Mouse (Mus musculus): ENCODE data around the gene Atp2b2. TPM values are rescaled to one million over a fixed set of nuclear protein-coding genes. Genes with fewer than 3 reads are reported as not detected.
A peak's percentile ranks its signal among the peaks of the same experiment; 100 is the strongest.

Gene Atp2b2
- polyA plus RNA-seq, 1 experiment from 2014 or later: 1.2 TPM

DNA sequence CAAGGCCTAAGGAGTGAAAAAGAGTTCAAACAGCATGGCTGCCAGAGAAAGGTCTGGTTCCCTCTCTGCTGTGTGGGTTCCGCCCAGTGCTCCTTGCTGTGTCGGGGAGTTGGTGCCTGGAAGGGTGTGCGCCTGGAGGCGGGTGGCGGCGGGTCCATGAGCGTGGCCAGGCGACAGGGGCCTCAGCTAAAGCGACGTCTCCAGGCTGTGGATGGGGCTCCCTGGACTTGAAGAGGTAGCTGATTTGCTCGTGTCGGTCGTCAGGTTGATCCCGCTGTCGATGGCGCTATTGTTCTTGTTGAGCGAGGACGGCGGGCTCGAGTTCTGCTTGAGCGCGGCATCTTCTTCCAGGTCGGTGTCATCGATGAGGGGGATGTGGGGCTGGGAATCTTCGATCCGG lies 294.1 kb downstream of the Atp2b2 start:
- 0 out of 2 replicates have a peak, but pooled peaks have one; percentile 36 for ATAC-seq (replicated peaks; ENCODE audit: low FRiP score, low TSS enrichment, low read depth)
- Histone ChIP-seq H3K9ac (ENCODE audit: low read length) (no peak overlapping the region), H3K27ac (ENCODE audit: low read depth) (no peak overlapping the region), H3K4me2 (ENCODE audit: low read length) (peak overlapping the region; percentile 1; the same call in 1 of the 2 replicates), H3K4me3 (ENCODE audit: low read depth, low read length) (0 out of 2 replicates have a peak overlapping the region, but pooled peaks have one; percentile 1), H3K4me1 (replicated peaks; ENCODE audit: control insufficient read depth, insufficient read depth, low read length) (no peaks in the 10 kb centered on the region), H3K36me3 (ENCODE audit: control insufficient read depth, insufficient read depth, low read length) (no peaks in the 10 kb centered on the region), H3K9me3 (ENCODE audit: control insufficient read depth, low read length) (no peaks in the 10 kb centered on the region), H3K27me3 (replicated peaks; ENCODE audit: control insufficient read depth, insufficient read depth, low read length) (peaks cover 3% of the 10 kb centered on the region; the same call in 1 of the 2 replicates)
- DNase-seq (ENCODE audit: low spot score): no peak
- 31% methylated on average over 26 of the region's 26 CpGs for WGBS

GRCm38 (mm10) chr6:113747284-113747683 lies 295.1 kb downstream of the Atp2b2 start:
- Histone ChIP-seq H3K36me3 (ENCODE audit: control insufficient read depth, insufficient read depth, low read length) (no peaks in the 10 kb centered on the region), H3K9ac (ENCODE audit: low read length) (no peak overlapping the region), H3K4me2 (ENCODE audit: low read length) (no peak overlapping the region), H3K27ac (ENCODE audit: low read depth) (no peak overlapping the region), H3K4me3 (ENCODE audit: low read depth, low read length) (no peak overlapping the region), H3K4me1 (replicated peaks; ENCODE audit: control insufficient read depth, insufficient read depth, low read length) (no peaks in the 10 kb centered on the region), H3K9me3 (ENCODE audit: control insufficient read depth, low read length) (no peaks in the 10 kb centered on the region), H3K27me3 (replicated peaks; ENCODE audit: control insufficient read depth, insufficient read depth, low read length) (peaks cover 3% of the 10 kb centered on the region; the same call in 1 of the 2 replicates)
- ATAC-seq (replicated peaks; ENCODE audit: low FRiP score, low TSS enrichment, low read depth) (no peak), DNase-seq (ENCODE audit: low spot score) (no peak)
- 83% methylated on average over 14 of the region's 14 CpGs for WGBS

DNA sequence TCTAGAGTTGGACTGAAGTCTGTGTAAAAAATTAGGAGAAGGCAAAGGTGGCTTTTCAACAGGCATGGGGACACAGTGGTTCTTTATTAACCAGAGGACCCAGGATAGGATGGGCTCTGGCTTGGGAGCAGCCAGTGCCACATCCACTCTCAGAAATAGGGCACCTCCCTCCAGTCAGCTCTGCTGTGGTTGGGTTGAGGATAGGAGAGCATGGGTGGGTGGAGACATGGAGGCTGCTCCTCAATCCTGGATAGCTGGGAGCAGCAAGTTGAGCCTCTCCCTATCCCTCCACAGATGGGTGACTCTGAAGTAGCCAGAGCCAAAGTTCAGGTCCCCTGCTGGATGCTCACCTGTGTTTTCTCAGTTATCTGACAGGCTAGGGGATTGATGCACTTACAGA lies 297.3 kb downstream of the Atp2b2 start:
- DNase-seq (ENCODE audit: low spot score) (no peak), ATAC-seq (replicated peaks; ENCODE audit: low FRiP score, low TSS enrichment, low read depth) (no peak)
- no peaks in the 10 kb centered on the region for H3K4me1 ChIP-seq (replicated peaks; ENCODE audit: control insufficient read depth, insufficient read depth, low read length)
- H3K27me3 ChIP-seq (replicated peaks; ENCODE audit: control insufficient read depth, insufficient read depth, low read length): peaks cover 3% of the 10 kb centered on the region; the same call in 1 of the 2 replicates
- no peaks in the 10 kb centered on the region for H3K9me3 ChIP-seq (ENCODE audit: control insufficient read depth, low read length)
- no peak overlapping the region for H3K27ac ChIP-seq (ENCODE audit: low read depth)
- no peak overlapping the region for H3K9ac ChIP-seq (ENCODE audit: low read length)
- H3K4me2 ChIP-seq (ENCODE audit: low read length): no peak overlapping the region
- H3K4me3 ChIP-seq (ENCODE audit: low read depth, low read length): no peak overlapping the region
- no peaks in the 10 kb centered on the region for H3K36me3 ChIP-seq (ENCODE audit: control insufficient read depth, insufficient read depth, low read length)

- Histone ChIP-seq H3K27ac (ENCODE audit: low read depth) (no peak overlapping the region), H3K4me3 (ENCODE audit: low read depth, low read length) (no peak overlapping the region), H3K36me3 (ENCODE audit: control insufficient read depth, insufficient read depth, low read length) (peaks cover 5% of the 10 kb centered on the region; the same call in 1 of the 2 replicates), H3K4me2 (ENCODE audit: low read length) (no peak overlapping the region), H3K4me1 (replicated peaks; ENCODE audit: control insufficient read depth, insufficient read depth, low read length) (0 out of 2 replicates have a peak, but pooled peaks cover 4% of the 10 kb centered on the region), H3K9ac (ENCODE audit: low read length) (no peak overlapping the region), H3K9me3 (ENCODE audit: control insufficient read depth, low read length) (no peaks in the 10 kb centered on the region), H3K27me3 (replicated peaks; ENCODE audit: control insufficient read depth, insufficient read depth, low read length) (0 out of 2 replicates have a peak, but pooled peaks cover 3% of the 10 kb centered on the region)
- DNase-seq (ENCODE audit: low spot score) (no peak), ATAC-seq (replicated peaks; ENCODE audit: low FRiP score, low TSS enrichment, low read depth) (no peak)
- 74% methylated on average over 1 of the region's 1 CpGs for WGBS
Measured at GRCm38 (mm10) chr6:113743111-113743510, 299.3 kb downstream of the Atp2b2 start.

DNA sequence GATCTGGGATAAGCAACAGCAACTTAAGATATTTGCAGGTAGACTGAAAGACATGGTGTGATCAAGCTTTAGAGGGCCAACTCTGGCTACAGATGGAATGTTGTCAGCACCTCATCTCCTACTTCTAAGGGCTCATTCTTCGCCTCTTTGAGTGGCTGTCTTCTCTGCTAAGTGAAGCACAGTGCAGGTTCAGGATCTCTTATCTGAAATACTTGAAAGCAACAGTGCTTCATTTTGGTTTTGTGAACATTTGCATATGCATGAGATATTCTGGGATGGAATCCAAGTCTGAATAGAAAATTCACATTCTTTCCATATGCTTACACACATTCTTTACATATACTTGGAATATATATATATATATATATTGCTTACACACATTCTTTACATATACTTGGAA lies 300.1 kb downstream of the Atp2b2 start:
- H3K27ac ChIP-seq (ENCODE audit: low read depth): no peak overlapping the region
- no peaks in the 10 kb centered on the region for H3K9me3 ChIP-seq (ENCODE audit: control insufficient read depth, low read length)
- no peak for ATAC-seq (replicated peaks; ENCODE audit: low FRiP score, low TSS enrichment, low read depth)
- no peaks in the 10 kb centered on the region for H3K27me3 ChIP-seq (replicated peaks; ENCODE audit: control insufficient read depth, insufficient read depth, low read length)
- no peak overlapping the region for H3K4me3 ChIP-seq (ENCODE audit: low read depth, low read length)
- 0 out of 2 replicates have a peak, but pooled peaks cover 4% of the 10 kb centered on the region for H3K4me1 ChIP-seq (replicated peaks; ENCODE audit: control insufficient read depth, insufficient read depth, low read length)
- H3K4me2 ChIP-seq (ENCODE audit: low read length): no peak overlapping the region
- DNase-seq (ENCODE audit: low spot score): no peak
- no peak overlapping the region for H3K9ac ChIP-seq (ENCODE audit: low read length)
- peaks cover 13% of the 10 kb centered on the region; the same call in 1 of the 2 replicates for H3K36me3 ChIP-seq (ENCODE audit: control insufficient read depth, insufficient read depth, low read length)
- WGBS: 88% methylated on average over 1 of the region's 1 CpGs

- no peaks in the 10 kb centered on the region for H3K27me3 ChIP-seq (replicated peaks; ENCODE audit: control insufficient read depth, insufficient read depth, low read length)
- 69% methylated on average over 2 of the region's 2 CpGs for WGBS
- ATAC-seq (replicated peaks; ENCODE audit: low FRiP score, low TSS enrichment, low read depth): no peak
Measured at GRCm38 (mm10) chr6:113741425-113741824, 301.0 kb downstream of the Atp2b2 start.

GRCm38 (mm10) chr6:113740236-113741217 lies 301.9 kb downstream of the Atp2b2 start, which contains the start of gene Sec13:
Gene Sec13 (minus strand): TSS chr6:113740743.
- Histone ChIP-seq H3K9ac (ENCODE audit: low read length) (peak within 1 kb of the TSS; percentile 85), H3K9me3 (ENCODE audit: control insufficient read depth, low read length) (no peaks in the 10 kb centered on the region), H3K4me1 (replicated peaks; ENCODE audit: control insufficient read depth, insufficient read depth, low read length) (0 out of 2 replicates have a peak, but pooled peaks cover 4% of the 10 kb centered on the region), H3K27me3 (replicated peaks; ENCODE audit: control insufficient read depth, insufficient read depth, low read length) (no peaks in the 10 kb centered on the region), H3K4me3 (ENCODE audit: low read depth, low read length) (peak within 1 kb of the TSS; percentile 100), H3K36me3 (ENCODE audit: control insufficient read depth, insufficient read depth, low read length) (peaks cover 25% of the 10 kb centered on the region), H3K4me2 (ENCODE audit: low read length) (peak within 1 kb of the TSS; percentile 57), H3K27ac (ENCODE audit: low read depth) (peak within 1 kb of the TSS; percentile 39; the same call in 1 of the 2 replicates)
- DNase-seq (ENCODE audit: low spot score): peak; percentile 97
- ATAC-seq (replicated peaks; ENCODE audit: low FRiP score, low TSS enrichment, low read depth): peak; percentile 87; the same call in 1 of the 2 replicates
- 7% methylated on average over 41 of the region's 41 CpGs for WGBS

More at GRCm38 (mm10) chr6:113741425-113741824, 301.0 kb downstream of the Atp2b2 start:
- Histone ChIP-seq H3K4me3 (ENCODE audit: low read depth, low read length) (no peak overlapping the region), H3K36me3 (ENCODE audit: control insufficient read depth, insufficient read depth, low read length) (peaks cover 16% of the 10 kb centered on the region), H3K9me3 (ENCODE audit: control insufficient read depth, low read length) (no peaks in the 10 kb centered on the region), H3K4me2 (ENCODE audit: low read length) (no peak overlapping the region), H3K9ac (ENCODE audit: low read length) (no peak overlapping the region), H3K27ac (ENCODE audit: low read depth) (no peak overlapping the region), H3K4me1 (replicated peaks; ENCODE audit: control insufficient read depth, insufficient read depth, low read length) (0 out of 2 replicates have a peak, but pooled peaks cover 4% of the 10 kb centered on the region)
- DNase-seq (ENCODE audit: low spot score): no peak

GRCm38 (mm10) chr6:113737318-113738046 lies 304.9 kb downstream of the Atp2b2 start:
- no peaks in the 10 kb centered on the region for H3K27me3 ChIP-seq (replicated peaks; ENCODE audit: control insufficient read depth, insufficient read depth, low read length)
- 90% methylated on average over 9 of the region's 9 CpGs for WGBS
- H3K9ac ChIP-seq (ENCODE audit: low read length): no peak overlapping the region
- no peak overlapping the region for H3K27ac ChIP-seq (ENCODE audit: low read depth)
- H3K9me3 ChIP-seq (ENCODE audit: control insufficient read depth, low read length): no peaks in the 10 kb centered on the region
- ATAC-seq (replicated peaks; ENCODE audit: low FRiP score, low TSS enrichment, low read depth) (no peak), DNase-seq (ENCODE audit: low spot score) (no peak)
- peaks cover 55% of the 10 kb centered on the region for H3K36me3 ChIP-seq (ENCODE audit: control insufficient read depth, insufficient read depth, low read length)
- no peak overlapping the region for H3K4me3 ChIP-seq (ENCODE audit: low read depth, low read length)
- H3K4me2 ChIP-seq (ENCODE audit: low read length): no peak overlapping the region
- H3K4me1 ChIP-seq (replicated peaks; ENCODE audit: control insufficient read depth, insufficient read depth, low read length): 0 out of 2 replicates have a peak, but pooled peaks cover 4% of the 10 kb centered on the region
